ENCODE assay signal across 15 mouse cellular contexts in the genomic region with DNA sequence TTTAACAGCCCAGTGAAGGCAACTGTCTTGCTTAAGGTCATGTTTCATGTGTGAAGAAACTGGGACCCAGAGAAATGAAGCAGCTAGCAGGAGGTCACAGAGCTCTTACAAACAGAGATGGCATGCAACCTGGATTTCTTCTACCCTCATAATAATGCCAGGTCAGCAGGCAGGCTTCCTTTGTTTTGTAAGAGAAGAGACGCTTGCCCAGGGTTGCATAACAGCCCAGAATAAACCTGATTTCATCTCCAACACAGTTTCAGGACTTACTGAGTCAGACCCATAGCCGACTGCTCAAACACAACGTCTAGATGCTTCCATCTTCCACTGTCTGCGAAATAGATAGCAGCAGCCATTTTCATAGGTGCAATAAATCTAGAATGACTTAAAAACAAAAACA.
DNase-seq lines count a peak whose midpoint lies in the region; ATAC-seq and TF ChIP-seq lines count a peak whose summit lies in the region.
"Had no signal": no experiment of that assay in that cellular context is flagged by ENCODE, and none has a peak within 500 bp of the region (broad histone marks: within the 10 kb centered on the region; RNA-seq: fewer than 3 reads in every experiment).

No protein-coding gene starts in this region.

- peak; percentile 35 for DNase-seq in adrenal gland, adult 2 months
- no peak for DNase-seq in adrenal gland, postnatal 25 days
- DNase-seq in heart, adult 9 months (ENCODE audit: low spot score in 2 of 2) = peak; percentile 55 to 61
- DNase-seq in Patski (ENCODE audit: low read depth, low spot score) = peak; percentile 35
- peak; percentile 11 for DNase-seq in lung, postnatal 10 days
- DNase-seq in gastrocnemius, adult 2 months = no peak
- DNase-seq: liver; right cerebral cortex, postnatal 4 days; thymus, postnatal 25 days had no signal

- H3K27me3 ChIP-seq in heart, embryonic 11.5 days (ENCODE audit: control insufficient read depth, insufficient read depth, low read length) = no peaks in the 10 kb centered on the region
- H3K27me3 ChIP-seq in Patski = no peaks in the 10 kb centered on the region
- H3K27me3 ChIP-seq in hindbrain, embryonic 16.5 days (replicated peaks; ENCODE audit: control insufficient read depth, insufficient read depth, low read length) = no peaks in the 10 kb centered on the region
- H3K27me3 ChIP-seq: stomach, embryonic 15.5 days had no signal

- H3K4me1 ChIP-seq in heart, embryonic 11.5 days (ENCODE audit: control insufficient read depth, insufficient read depth, low read length) = no peaks in the 10 kb centered on the region
- no peaks in the 10 kb centered on the region for H3K4me1 ChIP-seq in hindbrain, embryonic 16.5 days (ENCODE audit: control insufficient read depth, insufficient read depth, low read depth, low read length)
- H3K4me1 ChIP-seq: megakaryocyte, embryonic 14.5 days; stomach, embryonic 15.5 days had no signal

- no peak overlapping the region for H3K9ac ChIP-seq in heart, embryonic 11.5 days (ENCODE audit: low read depth, low read length)
- H3K9ac ChIP-seq in hindbrain, embryonic 16.5 days (ENCODE audit: low read depth, low read length) = no peak overlapping the region
- H3K9ac ChIP-seq: stomach, embryonic 15.5 days had no signal

- H3K4me3 ChIP-seq in heart, embryonic 11.5 days (ENCODE audit: low read depth, low read length) = no peak overlapping the region
- H3K4me3 ChIP-seq in gastrocnemius, adult 2 months = no peak overlapping the region
- no peak overlapping the region for H3K4me3 ChIP-seq in hindbrain, embryonic 16.5 days (ENCODE audit: low read length)
- H3K4me3 ChIP-seq: megakaryocyte, embryonic 14.5 days; stomach, embryonic 15.5 days had no signal

- no peak overlapping the region for H3K4me2 ChIP-seq in heart, embryonic 11.5 days
- H3K4me2 ChIP-seq in hindbrain, embryonic 16.5 days (ENCODE audit: low read length) = no peak overlapping the region
- H3K4me2 ChIP-seq: stomach, embryonic 15.5 days had no signal

- no peak for ATAC-seq in heart, embryonic 11.5 days (replicated peaks; ENCODE audit: insufficient number of reproducible peaks, low FRiP score, low TSS enrichment)
- ATAC-seq in Patski = no peak
- no peak for ATAC-seq in hindbrain, embryonic 16.5 days
- ATAC-seq: inflammation-experienced regulatory T-cells, adult 6 months had no signal

- H3K36me3 ChIP-seq in heart, embryonic 11.5 days (ENCODE audit: control insufficient read depth, insufficient read depth, low read length) = no peaks in the 10 kb centered on the region
- no peaks in the 10 kb centered on the region for H3K36me3 ChIP-seq in hindbrain, embryonic 16.5 days (ENCODE audit: control insufficient read depth, insufficient read depth, low read length)
- H3K36me3 ChIP-seq: stomach, embryonic 15.5 days had no signal

- 0 out of 2 replicates have a peak, but pooled peaks cover 2% of the 10 kb centered on the region for H3K9me3 ChIP-seq in heart, embryonic 11.5 days (replicated peaks; ENCODE audit: control insufficient read depth, low read length)
- no peaks in the 10 kb centered on the region for H3K9me3 ChIP-seq in hindbrain, embryonic 16.5 days (ENCODE audit: control insufficient read depth, low read length)
- H3K9me3 ChIP-seq: stomach, embryonic 15.5 days had no signal

- intact Hi-C loops in gastrocnemius, adult 2 months (cut with DNase I) = loop anchor here (10.0 kb wide), 1 partner anchor 1371 kb away; no protein-coding TSS in a partner anchor

- POLR2A ChIA-PET in Patski (lab: Charles Lee) = no interaction called here

- in situ Hi-C loops in Patski (cut with MboI; ENCODE audit: low pct_unique_long_range_greater_than_20kb) = no loop called here

- no peak for TF ChIP-seq CTCF in Patski (IDR thresholded peaks at IDR 0.05)
- no peak for TF ChIP-seq CTCF in gastrocnemius, adult 2 months (IDR thresholded peaks at IDR 0.05)

- CTCF ChIA-PET in Patski (lab: Charles Lee) = no interaction called here

- H3K27ac ChIP-seq in heart, embryonic 11.5 days (ENCODE audit: low read depth, low read length) = no peak overlapping the region
- H3K27ac ChIP-seq in gastrocnemius, adult 2 months = no peak overlapping the region
- no peak overlapping the region for H3K27ac ChIP-seq in hindbrain, embryonic 16.5 days (ENCODE audit: low read depth, low read length)
- H3K27ac ChIP-seq: kidney, postnatal 0 days; stomach, embryonic 15.5 days had no signal

- WGBS in heart, embryonic 11.5 days (ENCODE audit: insufficient replicate concordance) = 66% methylated on average over 4 of the region's 4 CpGs
- 89% methylated on average over 4 of the region's 4 CpGs for WGBS in hindbrain, embryonic 16.5 days

Comparison
In these comparisons a context has a peak if more than half of its experiments do, and no peak if none do; other contexts are left out.
1. DNase-seq: peak in adrenal gland, adult 2 months (single experiment), heart, adult 9 months (2 of 2), Patski (single experiment) and lung, postnatal 10 days (single experiment); none in adrenal gland, postnatal 25 days (single experiment) and gastrocnemius, adult 2 months (single experiment).